Mouse (Mus musculus) myocyte (in vitro differentiated cells): ENCODE results near the gene Arxes1.

ENCODE experiments used
- POLR2A ChIP-seq: IDR thresholded peaks from one replicate; pipeline ENCODE4 v1.6.1; 2011; ENCODE audit warnings: low read depth, mild to moderate bottlenecking, control low read depth, moderate library complexity; ENCODE audit not compliant: insufficient read length
- SRF ChIP-seq: IDR thresholded peaks from one replicate; pipeline ENCODE4 v1.6.1; 2011; ENCODE audit warnings: low read depth; ENCODE audit not compliant: control insufficient read depth, insufficient read length
- TCF12 ChIP-seq: IDR thresholded peaks from one replicate; pipeline ENCODE4 v1.6.1; 2011; ENCODE audit warnings: mild to moderate bottlenecking, control low read depth; ENCODE audit not compliant: poor library complexity, insufficient read depth, severe bottlenecking

DNA sequence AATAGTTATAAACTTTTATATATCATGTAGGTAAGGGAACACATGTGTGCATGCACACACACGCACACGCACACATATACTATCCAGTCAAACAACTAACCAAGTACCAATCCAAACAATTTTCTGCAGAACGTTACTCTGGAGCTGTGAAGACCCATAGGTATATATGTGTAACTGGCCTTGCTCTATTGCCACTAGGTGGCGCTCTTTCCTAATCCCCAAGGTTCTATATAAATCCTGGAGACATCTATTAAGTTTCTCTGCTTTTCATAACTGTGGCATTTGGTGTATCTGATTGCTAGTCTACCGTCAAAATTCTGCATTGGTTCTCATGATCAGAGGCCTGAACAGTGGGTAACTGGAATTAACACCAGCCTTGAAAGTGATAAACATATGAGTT, 14.4 kb downstream of the Arxes1 start:
- TF ChIP-seq TCF12 (no peak), POLR2A (no peak), SRF (no peak)
